Mouse (Mus musculus): ENCODE results near the gene Smpd3. TPM values are rescaled to one million over a fixed set of nuclear protein-coding genes. Genes with fewer than 3 reads are reported as not detected.

The Smpd3 gene
- total and polyA plus RNA-seq, 2 experiments from 2014 or later = 81.5 to 111 TPM

DNA sequence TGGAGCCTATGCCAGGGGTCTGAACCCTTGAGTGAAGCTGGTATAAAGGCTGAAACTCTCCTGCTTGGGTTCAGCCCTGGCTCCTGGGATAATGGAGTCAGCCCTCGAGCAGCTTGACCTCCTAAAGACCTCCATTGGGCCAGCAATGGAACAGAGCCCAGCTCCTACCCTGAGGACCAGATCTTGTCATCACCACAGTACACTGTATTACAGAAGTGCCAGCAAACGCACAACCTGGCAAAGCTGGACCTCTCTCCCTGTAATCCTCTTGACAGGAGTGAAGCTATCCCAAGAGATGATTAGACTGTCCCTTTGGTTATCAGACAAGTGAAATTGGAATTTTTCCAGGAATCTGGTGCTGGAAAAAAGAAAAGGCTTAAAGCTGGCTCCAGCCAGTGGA is 13.3 kb upstream of the Smpd3 start:
- no peak overlapping the region for H3K27ac ChIP-seq (ENCODE audit: low read depth, low read length)
- H3K9ac ChIP-seq (replicated peaks; ENCODE audit: low read length, poor library complexity, severe bottlenecking) = no peak overlapping the region
- no peak overlapping the region for H3K4me3 ChIP-seq (ENCODE audit: low read depth, low read length)
- no peaks in the 10 kb centered on the region for H3K4me1 ChIP-seq (ENCODE audit: insufficient read depth, low read length)
- ATAC-seq (ENCODE audit: low FRiP score) = no peak
- no peak for DNase-seq (ENCODE audit: low spot score)
- H3K27me3 ChIP-seq (ENCODE audit: insufficient read depth, low read length) = no peaks in the 10 kb centered on the region
- no peak for TF ChIP-seq CTCF (IDR thresholded peaks at IDR 0.05)
- 51% methylated on average over 2 of the region's 2 CpGs for WGBS
- H3K36me3 ChIP-seq (ENCODE audit: insufficient read depth, low read length) = no peaks in the 10 kb centered on the region
- no peak overlapping the region for H3K4me2 ChIP-seq (ENCODE audit: low read depth, low read length, poor library complexity, severe bottlenecking)
- no peaks in the 10 kb centered on the region for H3K9me3 ChIP-seq (ENCODE audit: low read length)

DNA sequence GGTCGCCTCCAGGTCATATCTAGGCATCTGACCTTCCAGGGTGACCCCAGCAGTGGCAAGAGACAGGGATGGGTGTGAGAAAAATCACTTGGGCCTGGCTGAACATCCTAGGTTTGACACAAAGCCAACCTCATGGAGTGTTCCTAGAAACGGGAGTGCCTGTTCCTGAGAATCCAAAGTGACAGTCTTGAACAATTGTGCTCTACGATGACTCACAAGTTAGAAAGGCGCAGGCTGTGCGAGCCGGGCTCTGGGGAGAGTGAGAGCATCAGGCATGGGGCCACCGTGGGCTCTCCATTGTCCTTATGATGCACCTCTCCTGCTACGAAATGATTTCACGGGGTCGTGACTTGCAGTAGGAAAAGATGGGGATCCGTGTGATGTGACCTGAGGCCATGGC is 11.6 kb upstream of the Smpd3 start:
- no peaks in the 10 kb centered on the region for H3K27me3 ChIP-seq (ENCODE audit: insufficient read depth, low read length)
- ATAC-seq (ENCODE audit: low FRiP score) (no peak), DNase-seq (ENCODE audit: low spot score) (no peak)
- no peak for TF ChIP-seq CTCF (IDR thresholded peaks at IDR 0.05)
- H3K9me3 ChIP-seq (ENCODE audit: low read length) = no peaks in the 10 kb centered on the region
- H3K9ac ChIP-seq (replicated peaks; ENCODE audit: low read length, poor library complexity, severe bottlenecking) = no peak overlapping the region
- 51% methylated on average over 11 of the region's 11 CpGs for WGBS
- H3K4me2 ChIP-seq (ENCODE audit: low read depth, low read length, poor library complexity, severe bottlenecking) = no peak overlapping the region
- no peaks in the 10 kb centered on the region for H3K4me1 ChIP-seq (ENCODE audit: insufficient read depth, low read length)
- H3K27ac ChIP-seq (ENCODE audit: low read depth, low read length) = no peak overlapping the region
- no peak overlapping the region for H3K4me3 ChIP-seq (ENCODE audit: low read depth, low read length)
- no peaks in the 10 kb centered on the region for H3K36me3 ChIP-seq (ENCODE audit: insufficient read depth, low read length)

DNA sequence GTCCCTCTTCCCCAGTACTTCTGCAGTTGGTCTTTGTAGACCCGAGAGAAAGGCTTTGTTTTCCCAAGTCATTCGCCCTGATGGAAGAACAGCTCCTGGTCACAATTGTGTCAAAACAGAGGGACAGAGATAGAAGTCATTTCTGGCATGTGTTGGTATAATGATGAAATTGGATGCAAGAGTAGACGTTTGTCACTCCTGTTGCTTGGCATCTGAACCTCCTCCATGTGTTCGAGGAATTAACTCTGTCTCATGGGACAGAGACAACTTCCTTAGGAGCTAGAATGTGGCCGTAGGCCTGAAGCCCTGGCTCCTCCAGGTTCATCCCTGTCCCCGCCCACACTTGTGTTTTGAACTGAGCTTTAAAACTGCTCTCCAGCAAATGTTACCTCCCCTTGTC is 8.3 kb upstream of the Smpd3 start:
- Histone ChIP-seq H3K4me1 (ENCODE audit: insufficient read depth, low read length) (no peaks in the 10 kb centered on the region), H3K4me2 (ENCODE audit: low read depth, low read length, poor library complexity, severe bottlenecking) (no peak overlapping the region), H3K27ac (ENCODE audit: low read depth, low read length) (no peak overlapping the region), H3K9me3 (ENCODE audit: low read length) (no peaks in the 10 kb centered on the region), H3K4me3 (ENCODE audit: low read depth, low read length) (no peak overlapping the region), H3K9ac (replicated peaks; ENCODE audit: low read length, poor library complexity, severe bottlenecking) (no peak overlapping the region), H3K27me3 (ENCODE audit: insufficient read depth, low read length) (no peaks in the 10 kb centered on the region), H3K36me3 (ENCODE audit: insufficient read depth, low read length) (no peaks in the 10 kb centered on the region)
- whole genome bisulfite sequencing = 75% methylated on average over 6 of the region's 6 CpGs
- DNase-seq (ENCODE audit: low spot score) (no peak), ATAC-seq (ENCODE audit: low FRiP score) (no peak)
- TF ChIP-seq CTCF (IDR thresholded peaks at IDR 0.05) = no peak

DNA sequence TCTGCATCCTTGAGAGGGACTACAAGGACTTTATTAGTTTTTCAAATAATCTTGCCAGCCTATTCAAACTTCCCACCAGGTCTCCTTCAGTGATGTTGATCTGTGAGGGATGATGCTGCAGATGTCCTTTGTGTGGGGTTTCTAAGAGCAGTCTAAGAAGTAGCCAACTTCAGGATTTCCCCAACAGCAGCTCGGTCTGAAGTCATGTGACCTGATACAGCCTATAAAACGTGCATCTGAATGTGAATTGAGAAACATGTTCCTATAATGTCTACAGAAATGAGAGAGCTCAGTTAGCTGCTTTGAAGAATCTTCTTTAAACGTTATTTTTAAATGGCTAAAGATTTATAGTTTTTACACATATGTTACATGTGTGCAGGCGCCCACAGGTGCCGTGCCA is 5.7 kb upstream of the Smpd3 start:
- H3K27ac ChIP-seq (ENCODE audit: low read depth, low read length) = no peak overlapping the region
- H3K9me3 ChIP-seq (ENCODE audit: low read length) = no peaks in the 10 kb centered on the region
- DNase-seq (ENCODE audit: low spot score) (no peak), ATAC-seq (ENCODE audit: low FRiP score) (no peak)
- TF ChIP-seq CTCF (IDR thresholded peaks at IDR 0.05) = no peak
- H3K27me3 ChIP-seq (ENCODE audit: insufficient read depth, low read length) = no peaks in the 10 kb centered on the region
- H3K9ac ChIP-seq (replicated peaks; ENCODE audit: low read length, poor library complexity, severe bottlenecking) = no peak overlapping the region
- H3K4me2 ChIP-seq (ENCODE audit: low read depth, low read length, poor library complexity, severe bottlenecking) = no peak overlapping the region
- 64% methylated on average over 5 of the region's 5 CpGs for WGBS
- H3K36me3 ChIP-seq (ENCODE audit: insufficient read depth, low read length) = no peaks in the 10 kb centered on the region
- H3K4me1 ChIP-seq (ENCODE audit: insufficient read depth, low read length) = peaks cover 3% of the 10 kb centered on the region; the same call in 1 of the 2 replicates
- H3K4me3 ChIP-seq (ENCODE audit: low read depth, low read length) = no peak overlapping the region

DNA sequence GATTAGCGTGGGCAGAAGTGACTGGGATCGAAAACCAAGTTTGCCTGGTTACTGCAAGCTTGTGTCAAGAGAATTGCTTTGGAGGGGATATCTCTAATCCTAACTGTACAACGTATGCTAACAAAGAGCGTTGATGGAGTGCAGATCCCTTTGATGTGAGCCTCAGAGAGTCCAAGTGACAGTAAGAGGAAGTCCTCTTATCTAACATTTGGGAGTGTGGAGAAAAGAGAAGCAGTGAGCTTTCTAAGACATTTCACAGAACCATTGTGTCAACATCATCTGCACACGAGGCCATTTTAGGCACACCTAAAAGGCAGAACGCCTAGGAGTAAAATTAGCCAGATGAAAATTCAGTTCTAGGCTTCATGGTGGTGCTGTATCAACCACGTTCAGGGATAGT is 5.0 kb upstream of the Smpd3 start:
- H3K36me3 ChIP-seq (ENCODE audit: insufficient read depth, low read length) = no peaks in the 10 kb centered on the region
- TF ChIP-seq CTCF (IDR thresholded peaks at IDR 0.05) = no peak
- H3K4me3 ChIP-seq (ENCODE audit: low read depth, low read length) = no peak overlapping the region
- DNase-seq (ENCODE audit: low spot score) (no peak), ATAC-seq (ENCODE audit: low FRiP score) (no peak)
- no peak overlapping the region for H3K27ac ChIP-seq (ENCODE audit: low read depth, low read length)
- H3K4me1 ChIP-seq (ENCODE audit: insufficient read depth, low read length) = peaks cover 3% of the 10 kb centered on the region; the same call in 1 of the 2 replicates
- no peak overlapping the region for H3K9ac ChIP-seq (replicated peaks; ENCODE audit: low read length, poor library complexity, severe bottlenecking)
- H3K4me2 ChIP-seq (ENCODE audit: low read depth, low read length, poor library complexity, severe bottlenecking) = no peak overlapping the region
- no peaks in the 10 kb centered on the region for H3K27me3 ChIP-seq (ENCODE audit: insufficient read depth, low read length)
- WGBS = 70% methylated on average over 7 of the region's 7 CpGs
- H3K9me3 ChIP-seq (ENCODE audit: low read length) = no peaks in the 10 kb centered on the region

DNA sequence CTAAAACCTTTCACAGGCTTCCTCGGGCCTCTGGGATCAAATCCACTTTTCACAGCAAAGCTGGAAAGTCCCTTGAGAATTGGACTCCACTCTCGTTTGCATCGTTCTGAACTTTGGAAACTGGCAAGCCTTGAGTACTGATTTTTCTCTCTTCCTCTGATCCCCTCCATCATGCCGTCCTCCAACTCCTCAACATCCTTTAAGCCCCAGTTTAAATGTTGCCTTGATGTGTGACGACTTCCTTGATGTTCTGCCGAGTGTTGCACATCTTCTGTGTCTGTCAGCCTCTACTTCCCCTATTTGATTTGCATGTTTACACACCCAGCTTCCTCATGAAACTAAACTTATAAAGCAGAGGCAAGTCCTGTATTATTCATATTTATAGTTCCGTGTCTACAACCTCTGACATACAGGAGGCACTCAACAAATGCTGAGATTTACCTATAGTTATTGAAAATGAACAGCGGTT is 987 bp upstream of the Smpd3 start:
- H3K27me3 ChIP-seq (ENCODE audit: insufficient read depth, low read length) = no peaks in the 10 kb centered on the region
- no peaks in the 10 kb centered on the region for H3K36me3 ChIP-seq (ENCODE audit: insufficient read depth, low read length)
- peak; percentile 26 for DNase-seq (ENCODE audit: low spot score)
- no peak overlapping the region; the same call in 1 of the 2 replicates for H3K27ac ChIP-seq (ENCODE audit: low read depth, low read length)
- H3K4me3 ChIP-seq (ENCODE audit: low read depth, low read length) = peak overlapping the region; percentile 75
- no peak for TF ChIP-seq CTCF (IDR thresholded peaks at IDR 0.05)
- H3K9ac ChIP-seq (replicated peaks; ENCODE audit: low read length, poor library complexity, severe bottlenecking) = peak overlapping the region; percentile 44; the same call in 1 of the 2 replicates
- H3K4me1 ChIP-seq (ENCODE audit: insufficient read depth, low read length) = peaks cover 12% of the 10 kb centered on the region; the same call in 1 of the 2 replicates
- WGBS = 29% methylated on average over 8 of the region's 8 CpGs
- H3K4me2 ChIP-seq (ENCODE audit: low read depth, low read length, poor library complexity, severe bottlenecking) = peak overlapping the region; percentile 66
- H3K9me3 ChIP-seq (ENCODE audit: low read length) = no peaks in the 10 kb centered on the region
- ATAC-seq (ENCODE audit: low FRiP score) = no peak
